9 mouse cellular contexts compared by ENCODE assay signal in genomic region chr10:128336597-128336996, GRCm38 (mm10). TPM values are rescaled to one million over a fixed set of nuclear protein-coding genes. Genes with fewer than 3 reads are reported as not detected.
DNase-seq lines count a peak whose midpoint lies in the region; ATAC-seq and TF ChIP-seq lines count a peak whose summit lies in the region.
"Had no signal": no experiment of that assay in that cellular context is flagged by ENCODE, and none has a peak within 500 bp of the region (broad histone marks: within the 10 kb centered on the region; RNA-seq: fewer than 3 reads in every experiment).

No protein-coding gene starts in this region.

- no peak for TF ChIP-seq CTCF in layer of hippocampus, adult 2 months (conservative IDR thresholded peaks at IDR 0.05)
- TF ChIP-seq CTCF in intestine, postnatal 0 days (IDR thresholded peaks at IDR 0.05; ENCODE audit: low read depth), result no peak

- 78% methylated on average over 3 of the region's 3 CpGs for WGBS in embryonic facial prominence, embryonic 12.5 days
- WGBS in intestine, postnatal 0 days, result 61% methylated on average over 3 of the region's 3 CpGs
- 90% methylated on average over 3 of the region's 3 CpGs for WGBS in neural tube, embryonic 13.5 days

- no peak overlapping the region for H3K9ac ChIP-seq in embryonic facial prominence, embryonic 12.5 days
- no peak overlapping the region for H3K9ac ChIP-seq in intestine, postnatal 0 days (ENCODE audit: low read depth, low read length)
- H3K9ac ChIP-seq in neural tube, embryonic 13.5 days, result no peak overlapping the region

- H3K27ac ChIP-seq in layer of hippocampus, adult 2 months, result peak overlapping the region; percentile 95
- H3K27ac ChIP-seq in embryonic facial prominence, embryonic 12.5 days, result no peak overlapping the region
- H3K27ac ChIP-seq in intestine, postnatal 0 days (ENCODE audit: low read depth, low read length), result peak overlapping the region; percentile 94
- H3K27ac ChIP-seq in neural tube, embryonic 13.5 days (replicated peaks), result 0 out of 2 replicates have a peak overlapping the region, but pooled peaks have one; percentile 39

- no peaks in the 10 kb centered on the region for H3K27me3 ChIP-seq in embryonic facial prominence, embryonic 12.5 days
- no peaks in the 10 kb centered on the region for H3K27me3 ChIP-seq in intestine, postnatal 0 days (replicated peaks; ENCODE audit: control insufficient read depth, insufficient read depth, low read length)
- H3K27me3 ChIP-seq in neural tube, embryonic 13.5 days, result no peaks in the 10 kb centered on the region

- peak overlapping the region; percentile 80 for H3K4me2 ChIP-seq in embryonic facial prominence, embryonic 12.5 days (replicated peaks)
- H3K4me2 ChIP-seq in intestine, postnatal 0 days (replicated peaks; ENCODE audit: low read depth), result peak overlapping the region; percentile 82
- H3K4me2 ChIP-seq in neural tube, embryonic 13.5 days, result peak overlapping the region; percentile 59

- 0 out of 2 replicates have a peak, but pooled peaks cover 7% of the 10 kb centered on the region for H3K36me3 ChIP-seq in embryonic facial prominence, embryonic 12.5 days
- H3K36me3 ChIP-seq in intestine, postnatal 0 days (ENCODE audit: control insufficient read depth, insufficient read depth), result no peaks in the 10 kb centered on the region; the same call in 1 of the 2 replicates
- peaks cover 6% of the 10 kb centered on the region; the same call in 1 of the 2 replicates for H3K36me3 ChIP-seq in neural tube, embryonic 13.5 days

- peak overlapping the region; percentile 89 for H3K4me3 ChIP-seq in layer of hippocampus, adult 2 months
- H3K4me3 ChIP-seq in embryonic facial prominence, embryonic 12.5 days, result peak overlapping the region; percentile 75; the same call in 1 of the 2 replicates
- no peak overlapping the region for H3K4me3 ChIP-seq in intestine, postnatal 0 days (ENCODE audit: low read depth, low read length)
- peak overlapping the region; percentile 78; the same call in 1 of the 2 replicates for H3K4me3 ChIP-seq in neural tube, embryonic 13.5 days

- H3K9me3 ChIP-seq in embryonic facial prominence, embryonic 12.5 days, result no peaks in the 10 kb centered on the region
- no peaks in the 10 kb centered on the region for H3K9me3 ChIP-seq in intestine, postnatal 0 days (ENCODE audit: control insufficient read depth)
- no peaks in the 10 kb centered on the region for H3K9me3 ChIP-seq in neural tube, embryonic 13.5 days

- ATAC-seq in embryonic facial prominence, embryonic 12.5 days (ENCODE audit: insufficient number of reproducible peaks, insufficient read depth, low FRiP score, low TSS enrichment), result no peak
- no peak for ATAC-seq in intestine, postnatal 0 days
- ATAC-seq in neural tube, embryonic 13.5 days (ENCODE audit: low read depth), result no peak

- H3K4me1 ChIP-seq in embryonic facial prominence, embryonic 12.5 days, result peaks cover 22% of the 10 kb centered on the region
- H3K4me1 ChIP-seq in intestine, postnatal 0 days (replicated peaks; ENCODE audit: control insufficient read depth, insufficient read depth, low read length), result peaks cover 3% of the 10 kb centered on the region; the same call in 1 of the 2 replicates
- H3K4me1 ChIP-seq in neural tube, embryonic 13.5 days (replicated peaks), result peaks cover 32% of the 10 kb centered on the region

- DNase-seq in layer of hippocampus, adult 2 months (ENCODE audit: low spot score in 2 of 2), result no peak
- DNase-seq in layer of hippocampus, postnatal 14 days (ENCODE audit: low spot score in 2 of 2), result no peak
- no peak for DNase-seq in natural killer cell, adult 2 months (ENCODE audit: low spot score in 2 of 2)
- no peak for DNase-seq in frontal cortex, postnatal 10 days (ENCODE audit: low spot score in 2 of 2)
- no peak for DNase-seq in frontal cortex, postnatal 14 days (ENCODE audit: low spot score in 2 of 2)

RNA-seq across cellular contexts. Expression of gene Cs, which starts 0.9 kb away (rescaled TPM):
- total RNA-seq in layer of hippocampus, adult 2 months (2021), result 100 to 1,000 TPM; 226 to 235 TPM
- total RNA-seq in layer of hippocampus, postnatal 14 days (2021), result 100 to 1,000 TPM; 260 to 274 TPM
- 191 TPM in 2 replicates for polyA plus RNA-seq in embryonic facial prominence, embryonic 12.5 days (2016; fragmentation: Nextera tagmentation; extraction: Ambion mirVana)
- polyA plus RNA-seq in intestine, postnatal 0 days (2015; fragmentation: Nextera tagmentation; extraction: Ambion mirVana), result 248 and 266 TPM in 2 replicates
- 228 and 239 TPM in 2 replicates for polyA plus RNA-seq in neural tube, embryonic 13.5 days (2015; fragmentation: Nextera tagmentation; extraction: Ambion mirVana)

RNA-seq across cellular contexts. Expression of gene Cnpy2, which starts 14.3 kb away (rescaled TPM):
- total RNA-seq in layer of hippocampus, adult 2 months (2021), result 10 to 100 TPM; 78.8 to 83.0 TPM
- 10 to 100 TPM; 76.5 to 80.3 TPM for total RNA-seq in layer of hippocampus, postnatal 14 days (2021)
- polyA plus RNA-seq in embryonic facial prominence, embryonic 12.5 days (2016; fragmentation: Nextera tagmentation; extraction: Ambion mirVana), result 306 and 319 TPM in 2 replicates
- 254 and 273 TPM in 2 replicates for polyA plus RNA-seq in intestine, postnatal 0 days (2015; fragmentation: Nextera tagmentation; extraction: Ambion mirVana)
- polyA plus RNA-seq in neural tube, embryonic 13.5 days (2015; fragmentation: Nextera tagmentation; extraction: Ambion mirVana), result 221 and 241 TPM in 2 replicates

RNA-seq across cellular contexts. Expression of gene Coq10a, which starts 32.2 kb away (rescaled TPM):
- total RNA-seq in layer of hippocampus, adult 2 months (2021), result 10 to 100 TPM; 48.6 to 49.2 TPM
- total RNA-seq in layer of hippocampus, postnatal 14 days (2021), result 10 to 100 TPM; 60.0 to 62.1 TPM
- 15.0 and 17.9 TPM in 2 replicates for polyA plus RNA-seq in embryonic facial prominence, embryonic 12.5 days (2016; fragmentation: Nextera tagmentation; extraction: Ambion mirVana)
- polyA plus RNA-seq in intestine, postnatal 0 days (2015; fragmentation: Nextera tagmentation; extraction: Ambion mirVana), result 21.1 and 22.3 TPM in 2 replicates
- 34.9 and 41.0 TPM in 2 replicates for polyA plus RNA-seq in neural tube, embryonic 13.5 days (2015; fragmentation: Nextera tagmentation; extraction: Ambion mirVana)

RNA-seq across cellular contexts. Expression of gene Pan2, which starts 33.5 kb away (rescaled TPM):
- total RNA-seq in layer of hippocampus, adult 2 months (2021), result 10 to 100 TPM; 14.7 to 16.4 TPM
- total RNA-seq in layer of hippocampus, postnatal 14 days (2021), result 10 to 100 TPM; 15.1 to 15.4 TPM
- 36.2 and 38.3 TPM in 2 replicates for polyA plus RNA-seq in embryonic facial prominence, embryonic 12.5 days (2016; fragmentation: Nextera tagmentation; extraction: Ambion mirVana)
- polyA plus RNA-seq in intestine, postnatal 0 days (2015; fragmentation: Nextera tagmentation; extraction: Ambion mirVana), result 11.5 and 14.0 TPM in 2 replicates
- polyA plus RNA-seq in neural tube, embryonic 13.5 days (2015; fragmentation: Nextera tagmentation; extraction: Ambion mirVana), result 22.2 and 24.3 TPM in 2 replicates

RNA-seq across cellular contexts. Expression of gene Il23a, which starts 38.0 kb away (rescaled TPM):
- total RNA-seq in layer of hippocampus, adult 2 months (2021), result under 1 TPM in 1 of 2 experiments, not detected in 1; 0.27 TPM
- total RNA-seq in layer of hippocampus, postnatal 14 days (2021), result 1 to 10 TPM; 2.4 to 3.2 TPM
- polyA plus RNA-seq in embryonic facial prominence, embryonic 12.5 days (2016; fragmentation: Nextera tagmentation; extraction: Ambion mirVana), result not detected in 2 replicates
- polyA plus RNA-seq in intestine, postnatal 0 days (2015; fragmentation: Nextera tagmentation; extraction: Ambion mirVana), result 0.22 and 0.46 TPM in 2 replicates
- polyA plus RNA-seq in neural tube, embryonic 13.5 days (2015; fragmentation: Nextera tagmentation; extraction: Ambion mirVana), result 0.25 and 0.38 TPM in 2 replicates
- total RNA-seq: neutrophil, adult 5-6 weeks had no signal
